Mouse (Mus musculus): ENCODE measurements around the gene Edil3. TPM values are rescaled to one million over a fixed set of nuclear protein-coding genes. Genes with fewer than 3 reads are reported as not detected.

Edil3 gene
- polyA plus RNA-seq, 1 experiment from 2014 or later, result 7.7 TPM

- Histone ChIP-seq H3K4me3 (replicated peaks; ENCODE audit: low read length) (no peak overlapping the region), H3K9ac (ENCODE audit: low read length) (no peak overlapping the region), H3K4me1 (ENCODE audit: control insufficient read depth, insufficient read depth, low read length) (no peaks in the 10 kb centered on the region), H3K9me3 (replicated peaks; ENCODE audit: control insufficient read depth, low read length) (no peaks in the 10 kb centered on the region), H3K4me2 (ENCODE audit: low read depth, low read length) (no peak overlapping the region), H3K27me3 (ENCODE audit: control insufficient read depth, insufficient read depth, low read length) (no peaks in the 10 kb centered on the region), H3K36me3 (ENCODE audit: control insufficient read depth, insufficient read depth, low read length) (no peaks in the 10 kb centered on the region), H3K27ac (ENCODE audit: low read length) (no peak overlapping the region)
- no peak for ATAC-seq (ENCODE audit: insufficient read depth, low FRiP score)
- 30% methylated on average over 1 of the region's 1 CpGs for WGBS
Measured at GRCm38 (mm10) chr13:88908187-88908586, 86.9 kb downstream of the Edil3 start.

- Histone ChIP-seq H3K9me3 (replicated peaks; ENCODE audit: control insufficient read depth, low read length) (no peaks in the 10 kb centered on the region), H3K9ac (ENCODE audit: low read length) (no peak overlapping the region), H3K27me3 (ENCODE audit: control insufficient read depth, insufficient read depth, low read length) (no peaks in the 10 kb centered on the region), H3K36me3 (ENCODE audit: control insufficient read depth, insufficient read depth, low read length) (no peaks in the 10 kb centered on the region), H3K4me1 (ENCODE audit: control insufficient read depth, insufficient read depth, low read length) (no peaks in the 10 kb centered on the region), H3K4me2 (ENCODE audit: low read depth, low read length) (no peak overlapping the region), H3K4me3 (replicated peaks; ENCODE audit: low read length) (no peak overlapping the region), H3K27ac (ENCODE audit: low read length) (no peak overlapping the region)
- WGBS, result 68% methylated on average over 2 of the region's 2 CpGs
- no peak for ATAC-seq (ENCODE audit: insufficient read depth, low FRiP score)
Measured at GRCm38 (mm10) chr13:88916503-88916902, 95.2 kb downstream of the Edil3 start.

GRCm38 (mm10) chr13:88929626-88930025 lies 108.4 kb downstream of the Edil3 start:
- Histone ChIP-seq H3K4me2 (ENCODE audit: low read depth, low read length) (no peak overlapping the region), H3K9ac (ENCODE audit: low read length) (no peak overlapping the region), H3K27me3 (ENCODE audit: control insufficient read depth, insufficient read depth, low read length) (no peaks in the 10 kb centered on the region), H3K4me1 (ENCODE audit: control insufficient read depth, insufficient read depth, low read length) (no peaks in the 10 kb centered on the region), H3K36me3 (ENCODE audit: control insufficient read depth, insufficient read depth, low read length) (no peaks in the 10 kb centered on the region), H3K27ac (ENCODE audit: low read length) (no peak overlapping the region), H3K4me3 (replicated peaks; ENCODE audit: low read length) (no peak overlapping the region), H3K9me3 (replicated peaks; ENCODE audit: control insufficient read depth, low read length) (no peaks in the 10 kb centered on the region)
- ATAC-seq (ENCODE audit: insufficient read depth, low FRiP score), result no peak
- 73% methylated on average over 4 of the region's 4 CpGs for WGBS

GRCm38 (mm10) chr13:88938564-88938963 lies 117.3 kb downstream of the Edil3 start:
- no peak overlapping the region for H3K27ac ChIP-seq (ENCODE audit: low read length)
- 45% methylated on average over 2 of the region's 2 CpGs for WGBS
- H3K9me3 ChIP-seq (replicated peaks; ENCODE audit: control insufficient read depth, low read length), result no peaks in the 10 kb centered on the region
- no peaks in the 10 kb centered on the region for H3K4me1 ChIP-seq (ENCODE audit: control insufficient read depth, insufficient read depth, low read length)
- no peaks in the 10 kb centered on the region for H3K36me3 ChIP-seq (ENCODE audit: control insufficient read depth, insufficient read depth, low read length)
- ATAC-seq (ENCODE audit: insufficient read depth, low FRiP score), result no peak
- H3K9ac ChIP-seq (ENCODE audit: low read length), result no peak overlapping the region
- no peaks in the 10 kb centered on the region for H3K27me3 ChIP-seq (ENCODE audit: control insufficient read depth, insufficient read depth, low read length)
- no peak overlapping the region for H3K4me2 ChIP-seq (ENCODE audit: low read depth, low read length)
- H3K4me3 ChIP-seq (replicated peaks; ENCODE audit: low read length), result no peak overlapping the region

- H3K36me3 ChIP-seq (ENCODE audit: control insufficient read depth, insufficient read depth, low read length), result no peaks in the 10 kb centered on the region
- H3K9ac ChIP-seq (ENCODE audit: low read length), result no peak overlapping the region
- H3K27me3 ChIP-seq (ENCODE audit: control insufficient read depth, insufficient read depth, low read length), result no peaks in the 10 kb centered on the region
- no peak for ATAC-seq (ENCODE audit: insufficient read depth, low FRiP score)
- H3K27ac ChIP-seq (ENCODE audit: low read length), result no peak overlapping the region
- no peak overlapping the region for H3K4me2 ChIP-seq (ENCODE audit: low read depth, low read length)
- no peak overlapping the region for H3K4me3 ChIP-seq (replicated peaks; ENCODE audit: low read length)
- H3K4me1 ChIP-seq (ENCODE audit: control insufficient read depth, insufficient read depth, low read length), result no peaks in the 10 kb centered on the region
- no peaks in the 10 kb centered on the region for H3K9me3 ChIP-seq (replicated peaks; ENCODE audit: control insufficient read depth, low read length)
- WGBS, result 54% methylated on average over 4 of the region's 4 CpGs
Measured at GRCm38 (mm10) chr13:88972355-88972754, 151.1 kb downstream of the Edil3 start.

- H3K27me3 ChIP-seq (ENCODE audit: control insufficient read depth, insufficient read depth, low read length), result no peaks in the 10 kb centered on the region
- no peak for ATAC-seq (ENCODE audit: insufficient read depth, low FRiP score)
- H3K4me2 ChIP-seq (ENCODE audit: low read depth, low read length), result no peak overlapping the region
- H3K4me1 ChIP-seq (ENCODE audit: control insufficient read depth, insufficient read depth, low read length), result no peaks in the 10 kb centered on the region
- H3K4me3 ChIP-seq (replicated peaks; ENCODE audit: low read length), result no peak overlapping the region
- H3K27ac ChIP-seq (ENCODE audit: low read length), result no peak overlapping the region
- no peaks in the 10 kb centered on the region for H3K36me3 ChIP-seq (ENCODE audit: control insufficient read depth, insufficient read depth, low read length)
- H3K9ac ChIP-seq (ENCODE audit: low read length), result no peak overlapping the region
- H3K9me3 ChIP-seq (replicated peaks; ENCODE audit: control insufficient read depth, low read length), result no peaks in the 10 kb centered on the region
- WGBS, result 78% methylated on average over 4 of the region's 4 CpGs
Measured at GRCm38 (mm10) chr13:89007696-89008427, 186.6 kb downstream of the Edil3 start.

GRCm38 (mm10) chr13:89012500-89012899 lies 191.2 kb downstream of the Edil3 start:
- Histone ChIP-seq H3K36me3 (ENCODE audit: control insufficient read depth, insufficient read depth, low read length) (no peaks in the 10 kb centered on the region), H3K4me2 (ENCODE audit: low read depth, low read length) (no peak overlapping the region), H3K27me3 (ENCODE audit: control insufficient read depth, insufficient read depth, low read length) (no peaks in the 10 kb centered on the region), H3K4me3 (replicated peaks; ENCODE audit: low read length) (no peak overlapping the region), H3K27ac (ENCODE audit: low read length) (no peak overlapping the region), H3K4me1 (ENCODE audit: control insufficient read depth, insufficient read depth, low read length) (no peaks in the 10 kb centered on the region), H3K9ac (ENCODE audit: low read length) (no peak overlapping the region), H3K9me3 (replicated peaks; ENCODE audit: control insufficient read depth, low read length) (no peaks in the 10 kb centered on the region)
- ATAC-seq (ENCODE audit: insufficient read depth, low FRiP score), result no peak

- WGBS, result 28% methylated on average over 3 of the region's 3 CpGs
Measured at GRCm38 (mm10) chr13:89029817-89030539, 208.7 kb downstream of the Edil3 start.

GRCm38 (mm10) chr13:89035711-89036110 lies 214.4 kb downstream of the Edil3 start:
- Histone ChIP-seq H3K4me2 (ENCODE audit: low read depth, low read length) (no peak overlapping the region), H3K4me1 (ENCODE audit: control insufficient read depth, insufficient read depth, low read length) (no peaks in the 10 kb centered on the region), H3K36me3 (ENCODE audit: control insufficient read depth, insufficient read depth, low read length) (no peaks in the 10 kb centered on the region), H3K27ac (ENCODE audit: low read length) (no peak overlapping the region), H3K4me3 (replicated peaks; ENCODE audit: low read length) (no peak overlapping the region), H3K9ac (ENCODE audit: low read length) (no peak overlapping the region), H3K27me3 (ENCODE audit: control insufficient read depth, insufficient read depth, low read length) (no peaks in the 10 kb centered on the region), H3K9me3 (replicated peaks; ENCODE audit: control insufficient read depth, low read length) (no peaks in the 10 kb centered on the region)
- 46% methylated on average over 2 of the region's 2 CpGs for WGBS
- ATAC-seq (ENCODE audit: insufficient read depth, low FRiP score), result no peak

More at GRCm38 (mm10) chr13:89029817-89030539, 208.7 kb downstream of the Edil3 start:
- Histone ChIP-seq H3K9me3 (replicated peaks; ENCODE audit: control insufficient read depth, low read length) (no peaks in the 10 kb centered on the region), H3K4me1 (ENCODE audit: control insufficient read depth, insufficient read depth, low read length) (0 out of 2 replicates have a peak, but pooled peaks cover 3% of the 10 kb centered on the region), H3K9ac (ENCODE audit: low read length) (no peak overlapping the region), H3K27ac (ENCODE audit: low read length) (no peak overlapping the region), H3K4me2 (ENCODE audit: low read depth, low read length) (no peak overlapping the region), H3K4me3 (replicated peaks; ENCODE audit: low read length) (no peak overlapping the region), H3K36me3 (ENCODE audit: control insufficient read depth, insufficient read depth, low read length) (no peaks in the 10 kb centered on the region), H3K27me3 (ENCODE audit: control insufficient read depth, insufficient read depth, low read length) (no peaks in the 10 kb centered on the region)
- peak; percentile 60; the same call in 1 of the 2 replicates for ATAC-seq (ENCODE audit: insufficient read depth, low FRiP score)

All from stomach, embryonic 16.5 days (tissue).